Mouse (Mus musculus): ENCODE results near the gene Wnt8b. TPM values are rescaled to one million over a fixed set of nuclear protein-coding genes. Genes with fewer than 3 reads are reported as not detected.

Gene Wnt8b
- total RNA-seq, 2 experiments from 2014 or later: not detected

DNA sequence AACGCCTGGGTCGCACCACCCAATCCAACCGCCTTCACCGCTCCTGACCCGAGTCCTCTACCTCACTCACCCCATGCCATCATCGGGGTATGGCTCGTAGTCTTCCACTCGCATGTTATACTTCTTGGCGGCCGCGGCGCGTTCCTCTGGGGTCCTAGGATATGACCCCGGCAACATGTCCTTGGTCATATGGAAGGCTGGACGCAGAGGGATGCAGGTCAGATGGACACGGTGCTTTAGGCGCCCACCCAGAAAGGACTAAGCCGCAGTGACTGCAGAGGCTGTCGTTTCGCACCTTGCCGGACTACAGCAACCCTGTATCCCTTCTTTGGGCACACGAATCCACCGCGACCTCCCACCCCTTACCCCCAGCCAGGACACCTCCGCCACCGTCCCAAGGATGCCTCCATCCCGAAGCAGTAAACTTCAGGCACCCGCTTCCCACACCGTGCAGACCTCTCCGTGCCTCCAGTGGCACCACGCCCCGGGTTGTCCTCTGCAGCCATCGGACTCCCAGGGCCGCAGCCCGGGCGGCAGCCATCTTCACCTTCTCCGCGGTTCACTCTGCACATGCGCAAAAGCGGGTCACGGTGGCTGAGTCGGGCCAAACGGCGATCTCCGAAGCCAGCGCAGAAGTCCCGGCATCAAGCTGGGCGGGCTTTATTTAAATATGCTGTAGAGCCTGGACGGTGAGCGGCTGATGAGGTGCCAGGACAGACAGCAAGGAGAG is 61.8 kb downstream of the Wnt8b start, which contains the start of gene Ndufb8:
Gene Ndufb8, minus strand, starts transcription at position 580 of the 730 bp plus-strand sequence.
- peak; percentile 97 to 99 for DNase-seq

DNA sequence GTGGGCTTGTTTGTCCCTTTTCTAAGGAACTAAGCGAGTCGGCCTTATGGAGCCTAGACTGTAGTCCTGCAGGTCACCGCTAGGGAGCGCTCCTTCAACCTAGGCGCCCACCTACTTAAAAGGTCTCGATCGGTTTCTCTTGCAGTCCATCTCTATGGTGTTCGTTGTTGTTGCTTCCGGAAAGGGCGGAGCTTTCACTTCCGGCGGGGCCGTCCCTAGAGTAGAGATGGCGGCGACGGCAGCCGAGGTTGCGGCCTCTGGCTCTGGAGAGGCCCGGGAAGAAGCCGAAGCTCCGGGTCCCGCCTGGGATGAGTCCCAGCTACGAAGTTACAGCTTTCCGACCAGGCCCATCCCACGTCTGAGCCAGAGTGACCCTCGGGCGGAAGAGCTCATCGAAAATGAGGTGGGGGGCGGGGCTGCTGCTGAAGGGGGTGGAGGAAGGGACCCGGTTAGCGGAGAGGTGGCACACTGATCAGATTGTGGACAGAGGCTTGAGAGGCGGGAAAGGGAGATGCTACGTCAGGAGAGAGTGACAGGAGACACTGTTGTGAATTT is 69.5 kb downstream of the Wnt8b start, which contains the start of gene Hif1an:
Gene Hif1an, plus strand, starts transcription at position 199 of the 555 bp plus-strand sequence.
- peak; percentile 97 to 98 for DNase-seq

Other genes with a start within 250 kb of the Wnt8b start
- 1 to 10 TPM; 9.1 to 9.4 TPM for gene Scd2, start 199.8 kb upstream of the Wnt8b start, total RNA-seq (2021)
- gene Scd4, start 160.4 kb upstream of the Wnt8b start, total RNA-seq (2021): 1 to 10 TPM; 4.3 to 7.8 TPM
- 100 to 1,000 TPM in 1 of 2 experiments, 10 to 100 TPM in 1; 30.8 to 212 TPM for gene Scd1, start 85.6 kb upstream of the Wnt8b start, total RNA-seq (2021)
- 10 to 100 TPM in 1 of 2 experiments, 1 to 10 TPM in 1; 9.4 to 10.2 TPM for gene Sec31b, start 52.4 kb downstream of the Wnt8b start, total RNA-seq (2021)
- not detected for gene Gm20538, start 59.4 kb downstream of the Wnt8b start, total RNA-seq (2021)
- 1,000 to 10,000 TPM; 1,929 to 2,019 TPM for gene Ndufb8, start 62.0 kb downstream of the Wnt8b start, total RNA-seq (2021)
- gene Hif1an, start 69.4 kb downstream of the Wnt8b start, total RNA-seq (2021): 10 to 100 TPM; 57.1 to 58.1 TPM